Mouse (Mus musculus) heart, adult 9 months (tissue): ENCODE results near the gene Adra1d.

Experiments used
- DNase-seq, 2 experiments: peaks; one replicate each; pipeline ENCODE4 v3.0.0; 2022; ENCODE audit warnings: low spot score in 2 of 2

Adra1d gene

GRCm38 (mm10) chr2:131539780-131540179 lies 22.3 kb downstream of the Adra1d start:
- DNase-seq: no peak

GRCm38 (mm10) chr2:131538341-131538740 lies 23.7 kb downstream of the Adra1d start:
- peak; percentile 42 to 62 for DNase-seq

- no peak for DNase-seq
Observed at GRCm38 (mm10) chr2:131535168-131535567, 26.9 kb downstream of the Adra1d start.

- DNase-seq: no peak
Observed at GRCm38 (mm10) chr2:131531271-131531670, 30.8 kb downstream of the Adra1d start.

GRCm38 (mm10) chr2:131530623-131531008 lies 31.5 kb downstream of the Adra1d start:
- no peak for DNase-seq

- peak in 1 of 2 experiments; percentile 49 for DNase-seq
Observed at GRCm38 (mm10) chr2:131529898-131530622, 32.0 kb downstream of the Adra1d start.

- DNase-seq: no peak
Observed at GRCm38 (mm10) chr2:131527061-131527460, 35.0 kb downstream of the Adra1d start.

GRCm38 (mm10) chr2:131520743-131521142 lies 41.3 kb downstream of the Adra1d start:
- no peak for DNase-seq

GRCm38 (mm10) chr2:131518790-131519189 lies 43.3 kb downstream of the Adra1d start:
- no peak for DNase-seq

- DNase-seq: no peak
Observed at GRCm38 (mm10) chr2:131517550-131517949, 44.5 kb downstream of the Adra1d start.

- no peak for DNase-seq
Observed at GRCm38 (mm10) chr2:131514055-131514621, 47.9 kb downstream of the Adra1d start.

- no peak for DNase-seq
Observed at GRCm38 (mm10) chr2:131513477-131513876, 48.6 kb downstream of the Adra1d start.

GRCm38 (mm10) chr2:131510531-131510930 lies 51.6 kb downstream of the Adra1d start:
- no peak for DNase-seq

GRCm38 (mm10) chr2:131509671-131510313 lies 52.3 kb downstream of the Adra1d start:
- DNase-seq: peak; percentile 67 to 71

- no peak for DNase-seq
Observed at GRCm38 (mm10) chr2:131508501-131508900, 53.6 kb downstream of the Adra1d start.

- DNase-seq: no peak
Observed at GRCm38 (mm10) chr2:131506358-131506757, 55.7 kb downstream of the Adra1d start.

GRCm38 (mm10) chr2:131505431-131505830 lies 56.7 kb downstream of the Adra1d start:
- DNase-seq: no peak

- DNase-seq: no peak
Observed at GRCm38 (mm10) chr2:131502561-131502960, 59.5 kb downstream of the Adra1d start.

- DNase-seq: no peak
Observed at GRCm38 (mm10) chr2:131501886-131502285, 60.2 kb downstream of the Adra1d start.

GRCm38 (mm10) chr2:131499290-131499845 lies 62.7 kb downstream of the Adra1d start:
- peak; percentile 37 to 46 for DNase-seq

GRCm38 (mm10) chr2:131498219-131498618 lies 63.9 kb downstream of the Adra1d start:
- DNase-seq: peak in 1 of 2 experiments; percentile 58

GRCm38 (mm10) chr2:131497224-131497856 lies 64.7 kb downstream of the Adra1d start:
- no peak for DNase-seq
